Mouse (Mus musculus): ENCODE results near the gene Mocs3. TPM values are rescaled to one million over a fixed set of nuclear protein-coding genes. Genes with fewer than 3 reads are reported as not detected.

Gene Mocs3
- total RNA-seq (2014; fragmentation: Nextera tagmentation) (4.2 and 5.6 TPM in 2 replicates), total RNA-seq (2017) (1.9 and 3.8 TPM in 2 replicates)

GRCm38 (mm10) chr2:168230026-168230728 lies at the start of gene Mocs3, which contains the start of the genes Gm20716 and Dpm1:
Gene Mocs3 (plus strand): TSS chr2:168230622.
Gene Gm20716 (minus strand): TSS chr2:168230364.
Gene Dpm1 (minus strand): TSS chr2:168230591.
- peak; percentile 80 for ATAC-seq (replicated peaks; ENCODE audit: low FRiP score, low TSS enrichment, poor library complexity, severe bottlenecking)

GRCm38 (mm10) chr2:168191856-168192255 lies 38.6 kb upstream of the Mocs3 start:
- no peak for ATAC-seq (replicated peaks; ENCODE audit: low FRiP score, low TSS enrichment, poor library complexity, severe bottlenecking)

- no peak for ATAC-seq (replicated peaks; ENCODE audit: low FRiP score, low TSS enrichment, poor library complexity, severe bottlenecking)
These were observed 36.7 kb upstream of the Mocs3 start for GRCm38 (mm10) chr2:168193685-168194084.

- no peak for ATAC-seq (replicated peaks; ENCODE audit: low FRiP score, low TSS enrichment, poor library complexity, severe bottlenecking)
These were observed 34.7 kb upstream of the Mocs3 start for GRCm38 (mm10) chr2:168195721-168196120.

GRCm38 (mm10) chr2:168198421-168198820 lies 32.0 kb upstream of the Mocs3 start:
- ATAC-seq (replicated peaks; ENCODE audit: low FRiP score, low TSS enrichment, poor library complexity, severe bottlenecking), result no peak

GRCm38 (mm10) chr2:168199476-168199875 lies 30.9 kb upstream of the Mocs3 start:
- ATAC-seq (replicated peaks; ENCODE audit: low FRiP score, low TSS enrichment, poor library complexity, severe bottlenecking), result no peak

GRCm38 (mm10) chr2:168200014-168200691 lies 30.3 kb upstream of the Mocs3 start:
- ATAC-seq (replicated peaks; ENCODE audit: low FRiP score, low TSS enrichment, poor library complexity, severe bottlenecking), result peak; percentile 42; the same call in 1 of the 2 replicates

GRCm38 (mm10) chr2:168204476-168204999 lies 25.9 kb upstream of the Mocs3 start:
- no peak for ATAC-seq (replicated peaks; ENCODE audit: low FRiP score, low TSS enrichment, poor library complexity, severe bottlenecking)

GRCm38 (mm10) chr2:168205265-168205664 lies 25.2 kb upstream of the Mocs3 start:
- ATAC-seq (replicated peaks; ENCODE audit: low FRiP score, low TSS enrichment, poor library complexity, severe bottlenecking), result peak; percentile 70

- ATAC-seq (replicated peaks; ENCODE audit: low FRiP score, low TSS enrichment, poor library complexity, severe bottlenecking), result peak; percentile 14
These were observed 24.5 kb upstream of the Mocs3 start for GRCm38 (mm10) chr2:168205681-168206631.

- ATAC-seq (replicated peaks; ENCODE audit: low FRiP score, low TSS enrichment, poor library complexity, severe bottlenecking), result peak; percentile 87
These were observed 23.4 kb upstream of the Mocs3 start, which contains the start of gene Adnp for GRCm38 (mm10) chr2:168206725-168207644. Gene Adnp (minus strand): TSS chr2:168207112.

- ATAC-seq (replicated peaks; ENCODE audit: low FRiP score, low TSS enrichment, poor library complexity, severe bottlenecking), result no peak
These were observed 22.5 kb upstream of the Mocs3 start for GRCm38 (mm10) chr2:168207883-168208282.

- ATAC-seq (replicated peaks; ENCODE audit: low FRiP score, low TSS enrichment, poor library complexity, severe bottlenecking), result peak; percentile 69
These were observed 16.5 kb upstream of the Mocs3 start for GRCm38 (mm10) chr2:168213788-168214397.

GRCm38 (mm10) chr2:168223326-168223725 lies 7.1 kb upstream of the Mocs3 start:
- no peak for ATAC-seq (replicated peaks; ENCODE audit: low FRiP score, low TSS enrichment, poor library complexity, severe bottlenecking)

- peak; percentile 48 for ATAC-seq (replicated peaks; ENCODE audit: low FRiP score, low TSS enrichment, poor library complexity, severe bottlenecking)
These were observed 1.1 kb upstream of the Mocs3 start for GRCm38 (mm10) chr2:168229116-168230025.

GRCm38 (mm10) chr2:168230773-168231470 lies 500 bp downstream of the Mocs3 start:
- ATAC-seq (replicated peaks; ENCODE audit: low FRiP score, low TSS enrichment, poor library complexity, severe bottlenecking), result peak; percentile 34

Data from megakaryocyte-erythroid progenitor cell, adult 5-6 weeks (primary cell).